Mouse (Mus musculus) hematopoietic stem cell, adult 5-6 weeks (primary cell): Measurements from ENCODE around the gene Klf3. TPM values are rescaled to one million over a fixed set of nuclear protein-coding genes. Genes with fewer than 3 reads are reported as not detected.
"Not testable (repeated sequence)": the region's sequence is repeated elsewhere in the genome, so short reads cannot be mapped to it uniquely, and the experiment has no call there.

ENCODE experiments used
- ATAC-seq, 2 experiments: fragments of 125-278 bp in 1 of 2; replicated peaks in 1 of 2; 2 replicates each; pipeline ENCODE4 v1.8.0; 2016 to 2017; ENCODE audit warnings: inconsistent platforms in 2 of 2, mild to moderate bottlenecking in 2 of 2, moderate number of reproducible peaks in 2 of 2, low read depth in 1 of 2, moderate TSS enrichment in 1 of 2; ENCODE audit not compliant: low FRiP score in 2 of 2, poor library complexity in 2 of 2, severe bottlenecking in 2 of 2, insufficient read depth in 1 of 2, low TSS enrichment in 1 of 2
- total RNA-seq: library from RNA; stranded (forward); fragments of 172-1452, 232-1000 nt; gene quantifications from 2 replicates; pipeline ENCODE4 v1.2.3, GENCODE M21; 2017

Klf3 gene
- total RNA-seq, 1 experiment from 2014 or later = 28.1 TPM

DNA sequence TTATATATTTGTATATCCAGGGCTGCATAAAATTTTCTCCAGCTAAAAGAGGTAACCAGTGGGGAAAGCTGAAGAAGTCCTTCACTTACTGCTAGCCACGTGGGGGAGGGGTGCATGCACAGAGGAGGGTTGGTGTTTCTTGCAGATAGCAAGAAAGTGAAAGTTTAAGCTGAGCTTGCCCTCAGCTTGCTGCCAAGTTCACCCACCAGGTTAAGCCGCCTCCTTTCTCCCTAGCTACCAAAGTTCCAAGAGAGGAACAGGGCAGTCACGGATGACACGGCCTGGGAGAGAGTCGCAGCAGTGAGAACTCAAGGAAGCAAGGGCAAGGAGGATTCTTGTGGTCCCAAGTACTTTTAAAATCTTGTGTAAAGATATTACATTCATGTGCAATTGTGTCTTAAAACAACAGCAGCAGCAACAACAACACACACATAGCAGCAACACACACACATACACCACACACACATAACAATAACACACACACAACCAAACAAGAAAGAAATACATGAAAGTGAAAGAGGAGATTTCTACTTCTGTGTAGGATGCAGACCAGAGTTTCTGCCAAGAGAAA is 57.8 kb downstream of the Klf3 start:
- ATAC-seq = peak in 1 of 2 experiments; percentile 8; a peak in 1 of 4 replicates

GRCm38 (mm10) chr5:64861471-64862199 is 58.4 kb downstream of the Klf3 start:
- peak in 1 of 2 experiments; percentile 11; a peak in 1 of 4 replicates for ATAC-seq

- no peak for ATAC-seq
Measured at GRCm38 (mm10) chr5:64862269-64862668, 59.1 kb downstream of the Klf3 start.

GRCm38 (mm10) chr5:64864699-64865108 is 61.5 kb downstream of the Klf3 start:
- ATAC-seq = peak; percentile 74 to 76

- peak; percentile 63 to 71 for ATAC-seq
Measured at GRCm38 (mm10) chr5:64865219-64865964, 62.2 kb downstream of the Klf3 start.

DNA sequence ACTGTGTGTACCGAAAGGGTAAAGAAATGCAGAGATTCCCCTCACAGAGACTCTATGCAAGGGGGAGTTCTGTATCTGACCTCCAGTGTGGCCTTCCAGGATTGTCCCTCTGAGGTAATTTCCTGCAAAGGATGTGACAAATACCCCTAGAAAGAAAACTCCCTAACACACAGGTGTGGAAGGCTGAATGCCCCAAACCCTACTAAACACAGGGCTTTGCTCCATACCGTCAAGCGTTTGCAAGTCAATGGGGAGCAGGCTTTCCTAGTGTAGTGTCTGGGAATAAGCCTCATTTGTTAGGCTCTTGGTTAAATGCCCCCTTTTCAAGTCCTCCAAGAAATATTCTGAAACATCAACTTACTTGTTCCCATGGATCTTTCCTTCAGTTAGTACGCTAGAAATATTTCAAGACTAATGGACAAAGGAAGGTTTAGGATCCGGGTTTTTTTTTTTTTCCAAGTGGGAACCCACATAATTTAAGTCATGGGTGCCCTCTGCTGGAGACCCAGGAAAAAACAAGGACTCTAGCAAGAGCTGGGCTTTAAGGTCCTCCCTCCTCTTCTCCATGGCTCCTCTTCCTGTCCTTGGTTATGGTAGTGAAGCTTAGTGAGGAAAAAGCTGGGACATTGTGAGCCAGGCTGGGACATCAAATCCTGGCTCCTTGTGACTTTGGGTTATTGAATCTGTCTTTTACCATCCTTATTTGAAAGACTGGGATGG is 63.3 kb downstream of the Klf3 start:
- ATAC-seq = no peak

- no peak for ATAC-seq
Measured at GRCm38 (mm10) chr5:64867124-64867523, 63.9 kb downstream of the Klf3 start.

- no peak for ATAC-seq
Measured at GRCm38 (mm10) chr5:64867551-64867950, 64.4 kb downstream of the Klf3 start.

GRCm38 (mm10) chr5:64876086-64876830 is 73.1 kb downstream of the Klf3 start:
- ATAC-seq = no peak

- ATAC-seq = no peak
Measured at GRCm38 (mm10) chr5:64877235-64878026, 74.2 kb downstream of the Klf3 start.

DNA sequence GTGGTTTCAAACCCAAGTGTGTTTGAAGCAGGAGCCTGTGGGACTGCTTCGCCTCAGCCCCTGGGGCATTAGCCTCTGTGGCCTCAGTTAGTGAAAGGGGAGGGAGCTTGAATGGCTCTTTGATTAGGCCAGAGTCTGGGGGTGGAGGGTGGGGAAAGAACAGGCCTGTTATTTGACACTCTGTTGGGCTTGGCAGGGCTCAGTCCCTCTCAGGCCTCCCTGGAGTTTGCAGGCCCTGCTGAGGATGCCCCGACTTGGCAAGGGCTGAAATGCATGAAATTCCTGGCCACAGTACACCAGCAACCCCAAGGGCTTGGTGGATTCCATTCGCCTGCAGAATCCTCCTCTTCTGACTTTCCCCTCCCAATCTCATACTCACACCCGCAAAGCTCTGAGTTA is 74.8 kb downstream of the Klf3 start:
- ATAC-seq = no peak

DNA sequence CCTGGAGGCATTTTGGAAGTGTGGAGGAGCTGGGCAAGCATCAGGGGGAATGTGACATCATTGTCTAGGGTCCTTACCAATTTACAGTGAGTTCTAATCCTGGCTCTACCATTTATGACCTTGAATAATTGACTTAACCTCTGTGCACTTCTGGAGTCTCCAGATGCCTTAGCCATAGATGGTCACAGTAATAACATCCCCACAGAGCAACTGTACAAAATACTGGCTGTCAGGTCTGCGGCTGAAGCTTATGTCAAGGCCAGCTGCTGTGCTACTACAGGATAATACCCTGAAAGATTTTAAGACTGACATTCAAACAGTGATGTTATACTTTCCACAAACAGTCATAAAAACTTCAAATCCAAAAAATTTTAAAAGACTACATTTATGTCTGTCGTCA is 75.3 kb downstream of the Klf3 start:
- no peak for ATAC-seq

GRCm38 (mm10) chr5:64879241-64879640 is 76.1 kb downstream of the Klf3 start:
- ATAC-seq = no peak

- not testable (repeated sequence) for ATAC-seq
Measured at GRCm38 (mm10) chr5:64881559-64881958, 78.4 kb downstream of the Klf3 start.

DNA sequence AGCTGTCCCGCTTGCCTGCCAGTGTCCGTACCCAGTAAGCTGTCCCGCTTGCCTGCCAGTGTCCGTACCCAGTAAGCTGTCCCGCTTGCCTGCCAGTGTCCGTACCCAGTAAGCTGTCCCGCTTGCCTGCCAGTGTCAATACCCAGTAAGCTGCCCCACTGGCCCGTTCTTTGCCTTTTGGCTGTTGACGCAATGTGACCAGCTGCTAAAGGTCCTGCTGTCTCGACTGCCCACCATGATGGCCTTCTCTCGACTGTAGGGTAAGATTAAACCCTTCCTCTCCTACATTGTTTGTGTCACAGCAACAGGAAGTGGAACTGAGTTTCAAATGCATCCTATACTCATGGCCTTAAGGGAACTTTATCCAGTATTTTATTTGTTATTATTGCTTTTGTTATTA is 78.8 kb downstream of the Klf3 start:
- not testable (repeated sequence) for ATAC-seq
